Mouse (Mus musculus): Measurements from ENCODE around the gene 3110040N11Rik. TPM values are rescaled to one million over a fixed set of nuclear protein-coding genes. Genes with fewer than 3 reads are reported as not detected.
A peak's percentile ranks its signal among the peaks of the same experiment; 100 is the strongest.
"Not testable (repeated sequence)": the region's sequence is repeated elsewhere in the genome, so short reads cannot be mapped to it uniquely, and the experiment has no call there.

The 3110040N11Rik gene
- total RNA-seq (2021) = 10 to 100 TPM; 13.3 to 16.9 TPM
- long read RNA-seq, experiment 1, partial matches to known transcripts = 2 of 21 reads
- long read RNA-seq, experiment 1, other reads (novel, unspliced or antisense) = 15 of 21 reads
- long read RNA-seq, experiment 2, transcript 3110040N11Rik-201 (5 exons, 887 nt) = major isoform, 5 of 27 reads
- long read RNA-seq, experiment 2, partial matches to known transcripts = 1 of 27 reads
- long read RNA-seq, experiment 2, other reads (novel, unspliced or antisense) = 21 of 27 reads

DNA sequence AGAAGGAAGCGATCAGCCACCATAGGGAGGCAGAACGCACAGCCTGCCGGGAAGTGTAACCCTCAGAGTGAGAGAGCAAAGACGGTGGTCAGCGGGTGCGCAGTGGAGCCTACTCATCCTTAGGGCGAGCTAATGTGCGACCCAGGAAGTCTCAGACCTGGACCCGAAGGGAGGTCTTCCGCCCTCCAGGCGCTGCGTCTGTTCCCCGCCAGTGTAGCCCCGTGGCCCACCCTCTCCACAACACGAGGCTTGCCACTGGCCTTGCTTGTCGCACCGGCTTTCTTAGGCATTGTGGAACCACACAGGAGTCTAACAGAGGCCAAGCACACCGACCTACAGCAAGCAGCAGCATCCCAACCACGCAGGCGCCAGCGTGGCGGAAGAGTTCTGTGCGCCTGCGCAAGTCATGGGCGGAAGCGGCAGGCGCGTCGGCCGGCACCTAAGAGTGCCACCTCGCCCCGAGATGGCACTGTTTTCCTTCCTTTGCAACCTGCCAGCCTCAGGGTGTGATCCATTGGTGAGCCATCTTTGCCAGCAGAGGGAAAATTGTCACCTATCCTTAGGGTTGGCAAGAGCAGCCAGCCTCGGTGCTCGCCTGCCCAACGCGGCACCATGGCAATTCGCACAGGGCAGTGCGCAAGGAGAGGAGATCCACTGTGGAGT lies at the start of gene 3110040N11Rik:
Gene 3110040N11Rik (minus strand): TSS at position 384 of the 663 bp plus-strand sequence.
- DNase-seq = peak; percentile 74

DNA sequence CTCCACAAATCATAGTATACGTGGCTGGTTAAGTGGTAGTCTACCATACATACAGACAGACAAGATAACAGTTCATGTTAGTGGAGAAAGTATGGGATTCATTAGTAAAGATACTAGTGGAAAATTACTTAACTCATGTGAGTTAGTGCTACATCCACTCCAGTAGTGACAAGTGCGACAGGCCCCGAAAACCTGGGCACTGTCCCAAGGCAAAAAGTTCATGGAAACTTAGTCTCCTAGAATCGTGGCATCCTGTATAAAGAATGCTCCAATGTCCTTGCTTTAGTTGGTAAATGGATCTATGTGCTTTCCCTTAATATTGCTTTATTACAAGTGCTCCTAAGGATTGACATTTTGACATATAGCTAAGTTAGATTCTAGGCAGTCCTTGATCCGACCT lies 48.5 kb upstream of the 3110040N11Rik start:
- not testable (repeated sequence) for DNase-seq

DNA sequence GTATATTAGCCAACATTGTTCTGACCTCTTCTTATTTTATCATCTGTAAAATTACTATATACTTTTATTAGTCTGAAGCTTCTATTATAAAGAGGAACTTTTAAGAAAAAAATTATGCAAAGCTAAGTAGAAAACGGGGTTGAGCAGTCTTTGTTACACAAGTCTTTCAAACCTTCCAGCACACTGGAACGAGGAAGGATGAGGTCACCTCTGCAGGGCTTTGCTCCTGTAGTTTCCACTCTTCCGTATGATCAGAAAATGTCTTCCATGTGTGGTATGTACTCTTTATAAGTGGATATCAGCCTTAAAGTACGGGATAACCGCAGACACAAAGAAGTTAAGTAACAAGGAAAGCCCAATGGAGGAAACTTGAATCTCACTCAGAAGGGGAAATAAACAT lies 46.2 kb upstream of the 3110040N11Rik start:
- DNase-seq = no peak

DNA sequence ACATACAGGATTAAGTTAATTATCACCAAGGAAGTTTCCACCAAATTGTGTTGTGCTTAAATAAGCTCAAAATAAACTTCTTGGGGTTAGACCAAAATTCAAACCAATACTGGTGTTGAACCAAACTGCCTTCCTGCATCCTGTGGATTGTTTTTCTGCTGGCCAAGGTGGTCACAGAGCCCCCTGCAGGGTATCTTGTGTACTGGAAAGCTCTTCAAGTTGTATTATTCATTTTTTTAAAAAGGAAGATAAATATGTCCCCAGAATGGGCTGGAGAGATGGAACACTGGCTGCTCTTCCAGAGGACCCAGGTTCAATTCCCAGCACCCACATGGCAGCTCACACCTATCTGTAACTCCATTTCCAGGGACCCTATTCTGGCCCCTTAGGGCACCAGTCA lies 45.6 kb upstream of the 3110040N11Rik start:
- DNase-seq = no peak

DNA sequence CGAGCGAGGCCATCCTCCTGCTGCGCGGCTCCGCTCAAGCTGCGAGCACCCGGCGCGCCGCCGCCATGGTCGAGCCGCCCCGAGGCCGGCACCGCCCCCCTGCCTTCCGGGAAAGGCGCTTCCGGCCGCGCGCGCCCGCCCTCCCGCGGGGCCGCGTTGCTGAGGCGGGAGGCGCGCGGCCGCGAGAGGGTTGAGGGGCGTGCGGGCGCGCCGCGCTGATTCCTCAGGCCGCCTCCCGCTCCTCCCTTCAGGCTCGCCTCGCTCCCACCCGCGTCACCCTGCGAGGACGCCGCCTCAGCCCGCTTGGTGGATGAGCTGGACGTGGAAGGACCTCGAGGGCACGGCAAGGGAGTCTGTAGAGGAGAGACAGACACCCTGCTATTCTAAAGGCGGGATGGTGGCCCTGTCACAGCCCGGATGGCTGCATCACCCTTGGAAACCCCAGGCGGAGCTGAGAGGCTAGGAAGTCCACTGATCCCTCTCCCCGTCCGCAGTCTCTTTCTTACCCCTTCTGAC lies 40.2 kb upstream of the 3110040N11Rik start, which contains the start of gene Btbd1:
Gene Btbd1 (minus strand): TSS at position 53 of the 516 bp plus-strand sequence.
- peak; percentile 84 for DNase-seq

DNA sequence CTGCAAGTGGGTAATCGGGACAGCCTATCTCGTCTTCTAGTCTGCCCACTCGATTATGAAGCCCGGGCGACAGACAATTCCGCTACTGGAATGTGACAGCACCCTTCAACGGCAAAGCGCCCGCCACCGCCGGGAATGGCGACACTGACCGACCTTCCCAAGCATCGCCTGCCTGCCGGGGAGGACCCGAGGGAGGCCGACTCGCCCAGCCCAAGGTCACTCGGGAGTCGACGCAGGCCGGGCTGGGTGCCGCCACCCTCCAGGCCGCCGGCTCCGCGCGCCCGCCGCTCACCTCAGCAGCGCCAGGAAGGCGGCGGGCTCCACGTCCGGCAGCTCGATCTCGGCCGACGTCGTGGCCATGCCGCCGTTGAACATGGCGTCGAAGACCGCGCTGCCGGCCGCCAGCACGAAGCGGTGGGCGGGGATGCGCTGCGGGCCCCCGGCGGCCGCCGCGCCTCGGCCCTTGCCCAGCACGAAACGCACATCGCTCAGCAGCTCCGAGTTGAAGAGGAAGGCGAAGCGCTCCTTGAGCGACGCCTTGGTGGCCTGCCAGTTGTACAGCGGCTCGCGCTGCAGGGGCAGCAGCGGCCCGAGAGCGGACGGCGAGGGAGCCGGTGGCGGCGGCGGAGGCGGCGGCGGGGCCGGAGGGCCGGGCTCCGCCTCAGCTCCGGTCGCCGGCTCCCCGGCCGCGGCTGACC lies 39.6 kb upstream of the 3110040N11Rik start:
- peak; percentile 55 for DNase-seq

DNA sequence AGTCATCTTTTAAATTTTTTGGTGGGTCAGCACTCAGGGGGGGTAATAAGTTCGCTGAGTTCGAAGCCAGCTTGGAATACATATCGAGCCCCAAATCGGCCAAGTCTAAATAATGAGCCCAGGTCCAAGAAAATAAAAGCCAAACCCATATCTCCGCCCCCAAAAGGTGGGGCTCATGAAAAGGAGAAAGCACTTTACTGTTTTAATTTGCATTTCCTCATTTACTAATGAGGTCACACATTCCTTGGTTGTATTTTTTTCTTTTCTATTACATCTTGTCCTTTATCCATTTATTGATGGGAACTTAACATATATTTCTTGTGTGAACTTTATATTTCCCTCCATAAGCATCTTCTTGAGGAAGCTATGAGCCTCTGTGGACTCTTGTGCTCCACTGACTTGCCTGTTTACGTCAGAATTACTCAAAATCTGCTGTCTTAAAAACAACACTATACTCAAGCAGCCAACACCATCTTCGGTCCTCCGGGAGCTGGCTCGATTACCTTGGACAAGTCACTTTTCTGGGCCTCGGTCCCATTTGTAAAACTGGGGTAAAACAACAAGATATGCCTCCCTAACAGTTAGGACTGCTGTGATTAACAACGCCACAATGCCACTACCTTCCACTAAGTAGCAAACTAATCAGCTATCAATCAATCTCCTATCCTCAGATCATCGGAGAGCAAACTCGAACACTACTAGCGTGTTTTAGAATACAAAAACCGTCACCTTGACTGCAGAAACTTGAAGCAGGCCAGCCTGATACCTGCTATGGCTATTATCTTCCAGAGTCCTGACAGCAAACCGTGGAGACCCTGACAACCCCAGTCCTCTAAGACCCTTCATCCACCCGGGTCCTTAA lies 38.8 kb upstream of the 3110040N11Rik start:
- no peak for DNase-seq

DNA sequence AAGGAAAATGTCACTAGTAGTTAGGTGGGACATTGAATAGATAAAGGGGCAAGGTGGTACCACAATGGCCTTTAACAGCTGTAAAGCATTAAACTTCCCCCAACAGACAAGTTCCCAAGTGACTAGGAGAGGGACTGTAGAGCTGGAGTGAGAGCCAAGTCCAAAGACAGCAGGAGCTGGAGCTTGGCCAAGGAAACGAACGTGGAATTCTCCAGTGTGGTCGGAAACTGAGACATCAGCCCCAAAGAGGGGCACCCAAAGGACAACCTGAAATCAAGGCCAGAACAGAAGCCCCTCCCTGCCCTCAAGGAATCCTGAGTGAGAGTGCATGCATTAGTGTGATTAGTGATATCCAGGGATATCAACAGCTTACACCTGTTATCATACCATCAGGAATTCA lies 36.1 kb upstream of the 3110040N11Rik start:
- no peak for DNase-seq

DNA sequence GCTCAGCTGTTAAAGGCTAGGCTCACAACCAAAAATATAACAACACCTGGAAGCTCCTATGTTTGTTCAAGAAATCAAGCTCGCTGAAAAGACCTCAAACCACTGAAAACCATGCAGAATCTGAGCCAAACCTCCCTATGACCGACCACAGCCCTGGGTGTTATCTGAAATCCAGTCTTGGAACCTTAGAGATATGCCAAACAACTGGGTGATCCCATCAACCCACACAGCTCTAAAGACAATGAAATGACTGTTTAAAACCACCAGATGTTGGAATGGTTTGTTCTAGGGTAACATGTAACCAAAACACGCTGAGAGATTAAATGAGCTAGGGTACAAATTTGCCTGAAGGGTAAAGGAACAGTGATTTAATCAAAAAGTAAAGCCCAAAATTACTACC lies 35.6 kb upstream of the 3110040N11Rik start:
- no peak for DNase-seq

DNA sequence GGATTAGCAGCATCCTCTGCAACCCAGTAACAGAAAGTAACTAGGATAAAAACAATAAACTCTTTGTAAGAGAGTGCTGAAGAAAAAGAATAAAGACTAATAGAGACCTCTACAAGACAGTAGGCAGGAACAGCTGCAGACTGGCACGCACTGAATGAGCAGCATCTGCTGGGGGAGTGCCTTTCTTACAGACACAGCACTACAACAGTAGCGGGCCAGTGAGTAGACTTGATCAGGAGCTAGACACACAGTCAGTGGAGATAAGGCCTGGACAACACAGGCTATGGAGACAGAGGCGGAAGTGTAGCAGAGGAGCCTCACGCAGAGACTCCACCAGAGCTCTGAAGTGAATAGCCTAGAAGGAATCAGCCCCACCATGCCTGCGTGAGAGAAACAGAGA lies 16.8 kb upstream of the 3110040N11Rik start:
- DNase-seq = no peak

DNA sequence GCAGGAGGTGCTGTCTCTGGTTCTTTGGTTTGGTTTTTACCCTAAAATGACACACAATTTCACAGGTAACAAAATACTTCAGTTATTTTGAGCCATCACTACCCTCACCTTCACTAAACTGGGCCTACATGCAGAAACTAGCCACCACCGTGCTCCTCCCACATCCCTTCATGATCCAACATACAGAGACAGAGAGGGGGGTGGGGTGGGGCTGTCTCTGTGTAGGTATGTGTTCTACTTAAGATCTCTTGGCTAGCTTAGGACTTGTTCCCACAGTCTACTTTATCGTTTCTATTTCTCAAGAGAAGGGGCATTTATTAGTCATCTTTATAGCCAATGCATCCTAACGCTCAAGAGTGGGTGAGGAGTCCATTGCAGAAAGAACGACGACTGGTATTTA lies 742 bp downstream of the 3110040N11Rik start:
- DNase-seq = no peak

DNA sequence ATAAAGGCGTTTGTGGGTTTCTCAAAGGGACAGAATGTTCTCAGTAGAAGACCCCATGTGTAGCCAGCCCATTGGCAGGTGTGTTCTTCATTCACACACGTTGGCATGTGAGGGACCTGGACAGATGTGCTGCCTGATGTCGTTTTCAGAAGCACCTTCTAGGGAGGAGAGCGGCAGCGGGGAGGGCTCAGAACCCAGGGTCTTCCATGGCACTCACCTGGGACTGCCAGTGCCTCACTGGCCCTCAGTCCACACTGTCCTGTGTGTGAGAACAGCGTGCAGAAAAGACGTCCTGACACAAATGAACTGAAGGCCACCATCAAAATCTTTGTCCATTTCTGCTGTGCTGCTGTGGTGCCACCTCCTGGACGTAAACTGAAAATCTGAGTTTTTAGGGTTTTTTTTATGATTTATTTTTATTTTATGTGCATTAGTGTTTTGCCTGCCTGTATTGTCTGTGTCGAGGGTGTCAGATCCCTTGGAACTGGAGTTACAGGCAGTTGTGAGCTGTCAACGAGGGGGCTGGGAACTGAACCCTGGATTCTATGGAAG lies 11.5 kb downstream of the 3110040N11Rik start:
- DNase-seq = no peak

DNA sequence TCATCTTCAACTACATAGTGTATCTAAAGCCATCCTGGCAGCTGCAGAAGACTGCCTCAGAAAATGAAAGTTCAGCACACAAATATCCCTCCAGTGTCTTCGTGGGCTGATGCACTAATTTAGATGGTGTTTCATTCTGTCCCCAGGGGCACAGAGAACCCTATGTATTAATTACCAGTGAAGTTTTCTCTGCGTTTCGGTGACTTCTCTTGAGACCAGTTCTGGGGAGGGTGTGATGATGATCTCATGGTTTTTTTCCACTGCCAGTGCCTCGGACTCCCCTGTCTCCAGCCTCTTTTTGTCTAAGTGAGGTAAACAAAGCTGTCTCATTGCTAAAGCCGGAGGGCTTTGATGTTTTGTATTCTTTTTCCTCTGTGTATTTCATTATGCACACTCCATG lies 14.0 kb downstream of the 3110040N11Rik start:
- DNase-seq = no peak

DNA sequence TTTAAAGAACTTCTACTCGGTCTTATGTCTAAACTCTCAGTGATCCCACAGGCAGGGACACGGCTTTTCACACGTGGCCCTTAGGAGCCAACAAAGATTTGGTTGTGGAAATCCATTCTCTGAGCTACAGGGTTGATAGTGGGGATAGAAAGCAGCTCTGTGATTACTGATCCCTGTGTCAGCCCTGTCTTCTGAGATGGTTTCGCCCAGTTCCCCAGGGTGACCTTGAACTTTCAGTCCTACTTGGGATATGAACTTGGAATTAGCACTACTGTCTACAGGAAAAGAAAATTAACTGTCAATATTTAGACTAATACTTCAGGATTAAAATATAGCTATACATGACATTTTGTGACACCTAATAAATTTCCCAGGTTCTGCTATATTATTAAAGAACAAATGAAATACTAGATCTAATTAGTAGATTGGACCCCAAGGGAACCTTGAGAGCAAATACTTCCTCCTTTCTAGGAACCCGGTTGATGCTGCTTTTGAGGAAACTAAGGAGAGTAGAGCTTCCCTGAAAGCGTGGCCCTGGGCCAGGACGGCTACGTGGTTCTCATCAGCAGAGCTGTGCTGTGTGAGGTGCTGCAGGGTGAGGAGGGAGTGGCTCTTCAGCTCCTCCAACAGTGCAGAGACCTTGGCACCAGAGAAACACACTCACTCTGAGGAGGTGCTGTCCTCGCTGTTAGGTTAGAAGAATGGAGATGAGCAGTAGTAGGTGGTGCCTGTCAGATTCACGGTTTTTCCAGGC lies 16.3 kb downstream of the 3110040N11Rik start:
- DNase-seq = no peak

DNA sequence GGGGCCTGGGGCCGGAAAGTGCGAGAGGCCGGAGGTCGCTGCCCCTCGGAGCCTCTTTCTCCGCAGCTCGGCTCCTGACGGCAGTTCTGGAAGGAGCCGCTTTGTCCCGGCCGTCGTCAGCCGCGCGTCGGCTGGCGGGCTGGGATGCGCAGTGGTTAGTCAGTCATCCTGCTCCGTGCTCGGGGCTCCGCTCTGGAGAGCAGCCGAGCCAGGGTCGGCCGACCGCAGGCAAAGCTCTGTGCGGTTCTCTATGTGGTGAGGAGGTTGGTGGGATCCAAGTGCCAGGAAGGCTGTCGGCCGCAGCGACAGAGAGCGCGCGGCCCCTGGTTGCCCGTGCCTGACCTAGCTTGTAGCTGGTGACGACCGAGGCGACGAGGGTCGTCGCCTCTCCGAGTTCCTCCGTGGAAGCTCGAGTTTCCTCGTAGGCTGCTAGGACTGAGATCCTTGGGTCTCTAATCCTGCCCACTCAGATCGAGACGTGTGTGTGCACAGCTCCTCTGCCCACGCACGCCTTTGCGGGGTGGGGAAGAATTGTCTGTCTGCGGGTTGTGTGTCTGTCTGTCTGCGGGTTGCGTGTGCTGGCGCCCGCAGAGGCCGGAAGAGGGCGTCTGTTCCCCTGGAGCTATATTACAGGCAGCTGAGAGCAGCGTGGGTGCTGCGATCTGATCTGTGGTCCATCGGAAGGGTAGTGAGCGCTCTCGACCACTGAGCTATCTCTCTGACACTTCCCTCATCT lies 26.0 kb downstream of the 3110040N11Rik start:
- peak; percentile 9 for DNase-seq

DNA sequence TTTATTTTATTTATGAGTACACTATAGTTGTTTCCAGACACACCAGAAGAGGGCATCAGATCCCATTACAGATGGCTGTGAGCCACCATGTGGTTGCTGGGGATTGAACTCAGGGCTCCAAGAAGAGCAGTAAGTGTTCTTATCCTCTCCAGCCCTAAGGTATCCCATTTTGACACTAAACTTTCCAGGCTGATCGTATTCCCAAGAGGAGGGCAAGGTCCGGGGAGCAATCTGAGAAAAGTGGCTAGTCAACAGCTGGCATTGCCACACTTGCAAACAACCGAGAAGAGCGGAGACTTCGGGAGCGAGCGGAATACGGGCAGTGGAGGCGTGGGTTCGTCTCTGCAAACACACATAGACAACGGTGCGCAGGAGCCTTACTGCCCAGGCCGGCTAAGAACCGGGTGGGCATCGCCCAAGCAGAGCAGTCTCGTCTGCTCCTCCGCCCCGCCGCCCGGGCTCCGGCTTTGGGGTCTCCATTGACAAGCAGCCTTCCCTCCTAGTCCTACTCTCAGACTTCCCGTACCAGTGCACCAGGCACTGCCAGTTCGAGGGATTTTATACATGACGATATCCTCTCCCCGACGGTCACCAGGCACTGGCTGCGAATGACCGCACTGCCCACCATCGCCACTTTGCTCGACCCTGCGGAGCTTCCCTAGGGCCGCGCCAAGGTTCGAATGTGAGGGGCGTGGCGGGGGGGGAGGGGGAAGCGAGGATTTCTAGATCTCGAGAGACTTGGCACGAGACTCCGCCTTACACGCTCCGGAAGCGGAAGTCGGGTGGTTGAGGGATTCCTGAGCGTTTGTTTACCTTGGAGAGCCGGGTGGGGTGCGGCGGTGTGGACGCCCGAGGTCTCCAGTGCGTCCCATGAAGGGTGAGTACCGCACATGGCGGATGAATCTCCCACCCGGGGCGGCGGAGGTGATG lies 26.8 kb downstream of the 3110040N11Rik start, which contains the start of gene Ramac:
Gene Ramac (plus strand): TSS at position 746 of the 930 bp plus-strand sequence.
- peak; percentile 80 for DNase-seq

DNA sequence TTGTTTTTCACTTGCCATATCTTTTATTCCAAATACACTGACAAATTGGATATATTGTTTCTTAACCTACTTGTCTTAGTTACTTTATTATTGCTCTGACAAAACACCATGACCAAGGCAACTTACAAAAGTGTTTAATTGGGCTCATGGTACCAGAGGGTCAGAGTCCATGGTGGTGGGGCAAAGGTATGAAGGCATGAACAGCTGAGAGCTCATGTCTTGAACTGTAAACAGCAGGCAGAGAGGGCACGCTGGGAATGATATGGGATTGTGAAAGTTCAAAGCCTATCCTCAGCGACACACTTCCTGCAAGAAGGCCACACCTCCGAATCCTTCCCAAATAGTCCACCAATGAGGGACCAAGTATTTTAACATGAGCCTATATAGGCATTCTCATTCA lies 41.3 kb downstream of the 3110040N11Rik start:
- DNase-seq = no peak

DNA sequence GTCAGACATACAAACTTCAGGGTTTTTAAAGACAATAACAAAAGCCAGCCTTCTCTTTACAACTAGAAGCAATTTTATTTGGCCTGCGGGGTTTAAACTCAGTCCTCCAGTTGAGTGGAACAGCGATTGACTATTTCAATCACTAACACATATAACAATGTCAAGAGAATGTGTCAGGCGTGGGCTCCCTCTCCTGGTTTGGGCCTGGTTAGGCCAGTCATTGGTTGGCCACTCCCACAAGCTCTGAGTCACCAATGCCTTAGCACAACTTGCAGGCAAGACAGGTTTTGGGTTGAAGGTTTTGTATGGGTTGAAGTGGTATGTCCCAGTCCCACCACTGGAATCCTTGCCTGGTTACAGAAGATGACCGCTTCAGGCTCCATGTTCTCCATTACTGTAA lies 45.1 kb downstream of the 3110040N11Rik start:
- peak; percentile 11 for DNase-seq

DNA sequence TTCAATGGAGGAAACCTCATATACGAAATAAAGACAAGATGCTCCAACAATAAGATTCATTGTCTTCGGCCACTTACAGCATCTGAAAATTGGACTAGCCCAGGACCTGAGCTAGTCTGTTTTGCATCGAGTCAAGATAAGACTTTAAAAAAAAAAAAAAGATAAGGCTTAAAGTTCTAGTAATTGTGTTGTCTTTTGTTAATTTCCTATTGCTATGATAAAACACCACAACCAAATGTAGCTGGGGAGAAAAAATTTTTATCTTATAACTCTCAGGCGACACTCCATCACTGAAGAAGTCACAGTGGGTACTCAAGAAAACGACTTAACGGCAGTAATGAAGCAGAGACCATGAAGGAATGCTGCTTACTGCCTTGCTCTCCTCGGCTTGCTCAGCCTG lies 49.3 kb downstream of the 3110040N11Rik start:
- no peak for DNase-seq
